ENCODE assay signal across 26 mouse cellular contexts in the genomic region with DNA sequence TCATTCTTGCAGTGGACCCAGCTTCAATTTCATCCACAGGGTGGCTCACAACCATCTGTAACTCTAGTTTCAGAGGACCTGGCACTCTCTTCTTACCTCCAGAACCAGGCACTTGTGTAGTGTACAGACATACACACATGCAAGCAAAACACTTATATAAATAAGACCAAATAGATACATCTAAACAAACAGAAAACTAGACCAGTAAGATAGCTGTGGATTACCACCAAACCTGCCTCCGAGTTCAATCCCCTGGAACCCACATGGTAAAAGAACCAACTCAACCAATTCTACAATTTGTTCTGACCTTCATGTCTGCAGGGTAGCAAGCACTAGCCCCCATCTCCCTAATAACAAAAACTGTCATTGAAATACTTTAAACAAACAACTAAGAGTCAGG. TPM values are rescaled to one million over a fixed set of nuclear protein-coding genes. Genes with fewer than 3 reads are reported as not detected.
A peak's percentile ranks its signal among the peaks of the same experiment; 100 is the strongest.
DNase-seq lines count a peak whose midpoint lies in the region; ATAC-seq and TF ChIP-seq lines count a peak whose summit lies in the region.
"Had no signal": no experiment of that assay in that cellular context is flagged by ENCODE, and none has a peak within 500 bp of the region (broad histone marks: within the 10 kb centered on the region; RNA-seq: fewer than 3 reads in every experiment).

No protein-coding gene starts in this region.

- H3K27me3 ChIP-seq in heart, postnatal 0 days (ENCODE audit: control insufficient read depth, insufficient read depth, low read length): no peaks in the 10 kb centered on the region
- no peaks in the 10 kb centered on the region for H3K27me3 ChIP-seq in midbrain, postnatal 0 days (ENCODE audit: insufficient read depth, low read length)
- H3K27me3 ChIP-seq in midbrain, embryonic 15.5 days (replicated peaks): no peaks in the 10 kb centered on the region
- H3K27me3 ChIP-seq: embryonic facial prominence, embryonic 12.5 days; embryonic facial prominence, embryonic 15.5 days; heart, embryonic 12.5 days; heart, embryonic 15.5 days; hindbrain, embryonic 13.5 days had no signal

- H3K9ac ChIP-seq in heart, postnatal 0 days (replicated peaks; ENCODE audit: low read depth, low read length): no peak overlapping the region
- H3K9ac ChIP-seq in midbrain, postnatal 0 days (replicated peaks; ENCODE audit: low read length, poor library complexity, severe bottlenecking): no peak overlapping the region
- H3K9ac ChIP-seq in midbrain, embryonic 15.5 days: no peak overlapping the region
- H3K9ac ChIP-seq: embryonic facial prominence, embryonic 12.5 days; embryonic facial prominence, embryonic 15.5 days; heart, embryonic 12.5 days; heart, embryonic 15.5 days; hindbrain, embryonic 13.5 days had no signal

- H3K4me1 ChIP-seq in heart, postnatal 0 days (ENCODE audit: control insufficient read depth, insufficient read depth): 0 out of 2 replicates have a peak, but pooled peaks cover 8% of the 10 kb centered on the region
- no peaks in the 10 kb centered on the region for H3K4me1 ChIP-seq in midbrain, postnatal 0 days (ENCODE audit: insufficient read depth, low read length)
- peaks cover 34% of the 10 kb centered on the region for H3K4me1 ChIP-seq in midbrain, embryonic 15.5 days

- WGBS in heart, postnatal 0 days: 92% methylated on average over 1 of the region's 1 CpGs
- 96% methylated on average over 1 of the region's 1 CpGs for WGBS in midbrain, postnatal 0 days
- 92% methylated on average over 1 of the region's 1 CpGs for WGBS in midbrain, embryonic 15.5 days

- no peak; the same call in 1 of the 2 replicates for TF ChIP-seq CTCF in gastrocnemius, adult 2 months (IDR thresholded peaks at IDR 0.05)
- 0 out of 2 replicates have a peak, but pooled peaks have one; percentile 3 for TF ChIP-seq CTCF in heart, postnatal 0 days (IDR thresholded peaks at IDR 0.05; ENCODE audit: low read depth)
- no peak; the same call in 1 of the 2 replicates for TF ChIP-seq CTCF in left cerebral cortex, adult 2 months (IDR thresholded peaks at IDR 0.05)
- peak; percentile 25; the same call in 1 of the 2 replicates for TF ChIP-seq CTCF in midbrain, postnatal 0 days (IDR thresholded peaks at IDR 0.05)

- no peak for TF ChIP-seq EP300 in heart, postnatal 0 days (IDR thresholded peaks at IDR 0.05; ENCODE audit: low read depth)

- ATAC-seq in heart, postnatal 0 days (ENCODE audit: insufficient read depth, low read depth): no peak
- ATAC-seq in midbrain, postnatal 0 days (ENCODE audit: low FRiP score): no peak
- ATAC-seq in midbrain, embryonic 15.5 days (replicated peaks): no peak
- ATAC-seq: forebrain, embryonic 16.5 days; hindbrain, embryonic 16.5 days; intestine, embryonic 16.5 days had no signal

- H3K27ac ChIP-seq in gastrocnemius, adult 2 months: peak overlapping the region; percentile 31
- no peak overlapping the region for H3K27ac ChIP-seq in heart, postnatal 0 days (ENCODE audit: low read depth)
- no peak overlapping the region for H3K27ac ChIP-seq in left cerebral cortex, adult 2 months
- no peak overlapping the region for H3K27ac ChIP-seq in midbrain, postnatal 0 days (ENCODE audit: low read depth, low read length)
- no peak overlapping the region for H3K27ac ChIP-seq in midbrain, embryonic 15.5 days
- H3K27ac ChIP-seq: embryonic facial prominence, embryonic 12.5 days; embryonic facial prominence, embryonic 15.5 days; heart, embryonic 15.5 days; hindbrain, embryonic 10.5 days; hindbrain, embryonic 13.5 days had no signal

- peaks cover 56% of the 10 kb centered on the region for H3K36me3 ChIP-seq in heart, postnatal 0 days (replicated peaks; ENCODE audit: control insufficient read depth, insufficient read depth, low read length)
- H3K36me3 ChIP-seq in midbrain, postnatal 0 days (ENCODE audit: insufficient read depth, low read length): peaks cover 19% of the 10 kb centered on the region; the same call in 1 of the 2 replicates
- H3K36me3 ChIP-seq in midbrain, embryonic 15.5 days (replicated peaks): peaks cover 25% of the 10 kb centered on the region

- no peak for DNase-seq in gastrocnemius, adult 2 months
- DNase-seq in gastrocnemius, adult 18-20 months (ENCODE audit: low spot score): no peak
- DNase-seq in heart, postnatal 0 days (ENCODE audit: low spot score): no peak
- DNase-seq in heart, postnatal 4 days: no peak
- DNase-seq in left cerebral cortex, adult 2 months (ENCODE audit: extremely low spot score in 1 of 2, low spot score in 2 of 2): no peak
- no peak for DNase-seq in left cerebral cortex, adult 11 months (ENCODE audit: low spot score)
- no peak for DNase-seq in midbrain, postnatal 0 days (ENCODE audit: low spot score)
- DNase-seq: adrenal gland, adult 2 months; adrenal gland, postnatal 14 days; B cell, adult 2 months; cerebellum, adult 11 months; cerebellum, adult 2 months; cerebellum, adult 9-11 months; cerebellum, postnatal 25 days; gastrocnemius, postnatal 25 days; heart, postnatal 14 days had no signal

- no peak overlapping the region for H3K4me2 ChIP-seq in heart, postnatal 0 days (ENCODE audit: low read depth, low read length)
- H3K4me2 ChIP-seq in midbrain, postnatal 0 days (ENCODE audit: low read depth, low read length, poor library complexity, severe bottlenecking): no peak overlapping the region
- no peak overlapping the region for H3K4me2 ChIP-seq in midbrain, embryonic 15.5 days
- H3K4me2 ChIP-seq: embryonic facial prominence, embryonic 12.5 days; embryonic facial prominence, embryonic 15.5 days; heart, embryonic 12.5 days; heart, embryonic 15.5 days; hindbrain, embryonic 13.5 days had no signal

- intact Hi-C loops in gastrocnemius, adult 2 months (cut with DNase I): loop anchor here (10.0 kb wide), 1 partner anchor 257 kb away; a partner anchor contains a TSS
- intact Hi-C loops in left cerebral cortex, adult 2 months (cut with DNase I): loop anchor here (2.0 kb wide), 1 partner anchor 17 kb away; no protein-coding TSS in a partner anchor

- no peaks in the 10 kb centered on the region for H3K9me3 ChIP-seq in heart, postnatal 0 days (replicated peaks; ENCODE audit: control insufficient read depth, low read length)
- no peaks in the 10 kb centered on the region for H3K9me3 ChIP-seq in midbrain, postnatal 0 days (ENCODE audit: low read length)
- no peaks in the 10 kb centered on the region for H3K9me3 ChIP-seq in midbrain, embryonic 15.5 days
- H3K9me3 ChIP-seq: embryonic facial prominence, embryonic 12.5 days; embryonic facial prominence, embryonic 15.5 days; heart, embryonic 12.5 days; heart, embryonic 15.5 days; hindbrain, embryonic 10.5 days; hindbrain, embryonic 13.5 days had no signal

- H3K4me3 ChIP-seq in gastrocnemius, adult 2 months: peak overlapping the region; percentile 98
- H3K4me3 ChIP-seq in heart, postnatal 0 days (ENCODE audit: low read depth, low read length): no peak overlapping the region
- H3K4me3 ChIP-seq in left cerebral cortex, adult 2 months: 0 out of 2 replicates have a peak overlapping the region, but pooled peaks have one; percentile 2
- no peak overlapping the region for H3K4me3 ChIP-seq in midbrain, postnatal 0 days (ENCODE audit: low read depth, low read length)
- H3K4me3 ChIP-seq in midbrain, embryonic 15.5 days: no peak overlapping the region
- H3K4me3 ChIP-seq: embryonic facial prominence, embryonic 12.5 days; embryonic facial prominence, embryonic 15.5 days; heart, embryonic 12.5 days; heart, embryonic 15.5 days; hindbrain, embryonic 10.5 days; hindbrain, embryonic 13.5 days had no signal

RNA-seq across cellular contexts. Expression of a gene that starts 3.2 kb away (rescaled TPM):
- 100 to 1,000 TPM; 204 to 232 TPM for total RNA-seq in gastrocnemius, adult 2 months (2021)
- 100 to 1,000 TPM; 217 to 233 TPM for total RNA-seq in gastrocnemius, adult 18-20 months (2021)
- total RNA-seq in heart, postnatal 0 days (2014; rRNA removed; ENCODE audit: low replicate concordance): 72.3 and 104 TPM in 2 replicates
- polyA plus RNA-seq in heart, postnatal 0 days (2015; fragmentation: Nextera tagmentation; extraction: Ambion mirVana): 150 and 161 TPM in 2 replicates
- total RNA-seq in heart, postnatal 4 days (2021): 100 to 1,000 TPM; 184 to 192 TPM
- total RNA-seq in left cerebral cortex, adult 2 months (2021): 100 to 1,000 TPM; 175 to 199 TPM
- 66.9 and 82.0 TPM in 2 replicates for total RNA-seq in midbrain, postnatal 0 days (2014; rRNA removed)
- 145 and 152 TPM in 2 replicates for polyA plus RNA-seq in midbrain, postnatal 0 days (2015; fragmentation: Nextera tagmentation; extraction: Ambion mirVana)
- polyA plus RNA-seq in midbrain, embryonic 15.5 days (2015; fragmentation: Nextera tagmentation; extraction: Ambion mirVana): 175 and 178 TPM in 2 replicates

RNA-seq across cellular contexts. Expression of a gene that starts 59.6 kb away (rescaled TPM):
- total RNA-seq in gastrocnemius, adult 2 months (2021): 100 to 1,000 TPM; 203 to 433 TPM
- total RNA-seq in gastrocnemius, adult 18-20 months (2021): 100 to 1,000 TPM; 180 to 289 TPM
- total RNA-seq in heart, postnatal 0 days (2014; rRNA removed; ENCODE audit: low replicate concordance): 16.3 and 25.1 TPM in 2 replicates
- 5.9 and 6.7 TPM in 2 replicates for polyA plus RNA-seq in heart, postnatal 0 days (2015; fragmentation: Nextera tagmentation; extraction: Ambion mirVana)
- total RNA-seq in heart, postnatal 4 days (2021): 1 to 10 TPM; 8.5 to 9.2 TPM
- 10 to 100 TPM; 62.7 to 70.0 TPM for total RNA-seq in left cerebral cortex, adult 2 months (2021)
- 64.6 and 69.4 TPM in 2 replicates for total RNA-seq in midbrain, postnatal 0 days (2014; rRNA removed)
- polyA plus RNA-seq in midbrain, postnatal 0 days (2015; fragmentation: Nextera tagmentation; extraction: Ambion mirVana): 29.2 and 30.0 TPM in 2 replicates
- polyA plus RNA-seq in midbrain, embryonic 15.5 days (2015; fragmentation: Nextera tagmentation; extraction: Ambion mirVana): 39.3 and 40.1 TPM in 2 replicates

Comparison
In these comparisons a context has a peak if more than half of its experiments do, and no peak if none do; other contexts are left out.
1. H3K4me3 ChIP-seq: peak in gastrocnemius, adult 2 months (single experiment) and left cerebral cortex, adult 2 months (single experiment); none in heart, postnatal 0 days (single experiment), midbrain, postnatal 0 days (single experiment) and midbrain, embryonic 15.5 days (single experiment).
2. CTCF ChIP-seq: peak in heart, postnatal 0 days (single experiment) and midbrain, postnatal 0 days (single experiment); none in gastrocnemius, adult 2 months (single experiment) and left cerebral cortex, adult 2 months (single experiment).